Mouse (Mus musculus) megakaryocyte, embryonic 14.5 days (primary cell): Measurements from ENCODE around the gene Me1. TPM values are rescaled to one million over a fixed set of nuclear protein-coding genes. Genes with fewer than 3 reads are reported as not detected.

ENCODE experiments used
- H3K27me3 ChIP-seq: replicated peaks from 2 replicates; pipeline ENCODE3; 2012; ENCODE audit warnings: inconsistent platforms
- H3K36me3 ChIP-seq: replicated peaks from 2 replicates; pipeline ENCODE3; 2012; ENCODE audit warnings: low read length, inconsistent platforms, mixed read lengths
- H3K4me1 ChIP-seq: 2 replicates; pipeline ENCODE4 v1.6.1; 2012; ENCODE audit warnings: inconsistent platforms
- H3K4me3 ChIP-seq: replicated peaks from 2 replicates; pipeline ENCODE3; 2012; ENCODE audit warnings: moderate library complexity, mild to moderate bottlenecking, inconsistent platforms
- H3K9me3 ChIP-seq: 2 replicates; pipeline ENCODE4 v1.6.1; 2012; ENCODE audit warnings: inconsistent platforms
- FLI1 ChIP-seq: IDR thresholded peaks from 2 replicates; pipeline ENCODE4 v1.6.1; 2012; ENCODE audit warnings: low read length, inconsistent platforms, mixed read lengths
- GATA1 ChIP-seq: IDR thresholded peaks from 3 replicates; pipeline ENCODE4 v1.6.1; 2012; ENCODE audit warnings: mixed read lengths, low read length, inconsistent platforms, borderline replicate concordance
- polyA plus RNA-seq: library from polyadenylated mRNA; stranded (reverse); fragments of >175 nt; gene quantifications from 2 replicates; pipeline ENCODE4 v1.2.3, GENCODE M21; 2012; ENCODE audit warnings: low replicate concordance; ENCODE audit not compliant: insufficient read depth

Me1 gene
- polyA plus RNA-seq, 1 experiment, result 5.1 TPM

DNA sequence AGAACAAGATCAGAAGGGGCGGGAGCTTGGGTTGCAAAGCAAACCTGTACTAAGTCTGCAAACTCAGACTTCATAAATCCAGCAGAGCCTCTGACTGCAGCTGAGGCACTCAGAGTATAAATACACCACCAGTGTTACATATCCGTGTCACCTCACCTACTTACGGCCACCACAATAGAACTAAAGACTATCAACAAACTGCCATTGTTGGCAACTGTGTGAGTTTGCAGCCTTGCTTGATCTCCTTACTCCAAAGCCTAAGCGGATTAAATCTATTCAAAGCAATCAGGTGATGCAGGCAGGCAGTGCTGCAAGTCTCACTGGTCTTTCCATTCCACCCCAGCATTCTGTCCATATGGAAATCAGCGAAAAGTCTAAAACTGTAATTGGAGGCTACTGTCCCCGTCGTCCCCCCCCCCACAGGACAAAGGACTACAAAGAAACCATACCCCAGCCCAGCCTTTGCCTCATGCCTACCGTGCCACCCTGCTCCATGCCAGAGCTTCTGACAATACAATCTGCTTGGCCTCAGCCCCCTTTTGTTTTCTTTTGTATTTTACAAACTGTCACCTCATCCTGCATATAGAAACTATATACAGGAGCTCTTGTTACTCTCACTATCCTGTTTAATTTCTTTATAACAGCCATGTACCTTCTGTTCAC is 27.0 kb downstream of the Me1 start:
- no peak for TF ChIP-seq GATA1
- TF ChIP-seq FLI1, result no peak
- H3K36me3 ChIP-seq, result peaks cover 6% of the 10 kb centered on the region
- H3K9me3 ChIP-seq, result no peaks in the 10 kb centered on the region
- no peaks in the 10 kb centered on the region for H3K4me1 ChIP-seq
- no peak overlapping the region for H3K4me3 ChIP-seq
- no peaks in the 10 kb centered on the region for H3K27me3 ChIP-seq

GRCm38 (mm10) chr9:86667138-86667750 is 28.5 kb downstream of the Me1 start:
- Histone ChIP-seq H3K9me3 (no peaks in the 10 kb centered on the region), H3K4me1 (no peaks in the 10 kb centered on the region), H3K4me3 (no peak overlapping the region), H3K27me3 (no peaks in the 10 kb centered on the region), H3K36me3 (peaks cover 4% of the 10 kb centered on the region)
- no peak for TF ChIP-seq GATA1
- no peak for TF ChIP-seq FLI1

DNA sequence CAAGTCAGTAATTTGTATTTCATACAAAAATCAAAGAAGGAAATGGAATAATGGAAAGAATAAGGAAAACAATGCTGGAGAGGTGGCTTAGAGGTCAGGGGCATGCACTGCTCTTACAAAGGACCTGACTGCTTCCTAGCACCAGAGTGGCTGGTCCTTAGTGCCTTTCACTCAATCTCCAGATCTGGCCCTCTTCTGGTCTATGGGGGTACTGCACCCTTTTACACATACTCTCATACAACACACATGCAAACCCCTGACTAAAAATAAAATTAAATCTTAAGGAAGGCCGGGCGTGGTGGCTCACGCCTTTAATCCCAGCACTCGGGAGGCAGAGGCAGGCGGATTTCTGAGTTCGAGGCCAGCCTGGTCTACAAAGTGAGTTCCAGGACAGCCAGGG is 34.1 kb downstream of the Me1 start:
- Histone ChIP-seq H3K9me3 (no peaks in the 10 kb centered on the region), H3K4me3 (no peak overlapping the region), H3K27me3 (no peaks in the 10 kb centered on the region), H3K36me3 (peaks cover 2% of the 10 kb centered on the region), H3K4me1 (no peaks in the 10 kb centered on the region)
- TF ChIP-seq GATA1 (no peak), FLI1 (no peak)

GRCm38 (mm10) chr9:86661266-86661665 is 34.5 kb downstream of the Me1 start:
- Histone ChIP-seq H3K27me3 (no peaks in the 10 kb centered on the region), H3K9me3 (no peaks in the 10 kb centered on the region), H3K36me3 (peaks cover 2% of the 10 kb centered on the region), H3K4me1 (no peaks in the 10 kb centered on the region), H3K4me3 (no peak overlapping the region)
- TF ChIP-seq GATA1 (no peak), FLI1 (no peak)

- TF ChIP-seq FLI1 (no peak), GATA1 (no peak)
- Histone ChIP-seq H3K27me3 (no peaks in the 10 kb centered on the region), H3K4me1 (no peaks in the 10 kb centered on the region), H3K36me3 (peaks cover 2% of the 10 kb centered on the region), H3K9me3 (no peaks in the 10 kb centered on the region), H3K4me3 (no peak overlapping the region)
Observed at GRCm38 (mm10) chr9:86660327-86660726, 35.4 kb downstream of the Me1 start.

- Histone ChIP-seq H3K9me3 (no peaks in the 10 kb centered on the region), H3K36me3 (peaks cover 2% of the 10 kb centered on the region), H3K4me3 (no peak overlapping the region), H3K4me1 (no peaks in the 10 kb centered on the region), H3K27me3 (no peaks in the 10 kb centered on the region)
- no peak for TF ChIP-seq FLI1
- no peak for TF ChIP-seq GATA1
Observed at GRCm38 (mm10) chr9:86658347-86658746, 37.4 kb downstream of the Me1 start.

DNA sequence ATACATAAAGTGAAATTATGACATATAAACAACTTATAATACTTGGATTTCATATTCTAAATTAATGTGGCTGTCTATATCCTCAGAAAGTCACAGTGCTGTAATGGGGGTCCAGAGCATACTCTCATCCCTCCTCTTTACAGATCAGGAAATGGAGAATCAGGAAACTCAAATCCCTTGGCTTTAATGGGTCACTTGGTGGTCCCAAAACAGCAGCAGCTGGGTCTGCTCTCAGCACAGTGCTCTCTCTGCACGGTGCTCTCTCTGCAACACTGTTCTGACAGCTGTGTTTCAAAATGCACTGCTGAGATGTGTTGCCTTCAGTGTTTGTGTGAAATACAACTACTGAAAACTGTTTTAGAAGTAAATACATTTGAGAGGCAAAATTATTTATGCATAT is 43.6 kb downstream of the Me1 start:
- no peaks in the 10 kb centered on the region for H3K27me3 ChIP-seq
- no peaks in the 10 kb centered on the region for H3K36me3 ChIP-seq
- no peak for TF ChIP-seq GATA1
- no peak for TF ChIP-seq FLI1
- H3K9me3 ChIP-seq, result no peaks in the 10 kb centered on the region
- no peaks in the 10 kb centered on the region for H3K4me1 ChIP-seq
- no peak overlapping the region for H3K4me3 ChIP-seq

DNA sequence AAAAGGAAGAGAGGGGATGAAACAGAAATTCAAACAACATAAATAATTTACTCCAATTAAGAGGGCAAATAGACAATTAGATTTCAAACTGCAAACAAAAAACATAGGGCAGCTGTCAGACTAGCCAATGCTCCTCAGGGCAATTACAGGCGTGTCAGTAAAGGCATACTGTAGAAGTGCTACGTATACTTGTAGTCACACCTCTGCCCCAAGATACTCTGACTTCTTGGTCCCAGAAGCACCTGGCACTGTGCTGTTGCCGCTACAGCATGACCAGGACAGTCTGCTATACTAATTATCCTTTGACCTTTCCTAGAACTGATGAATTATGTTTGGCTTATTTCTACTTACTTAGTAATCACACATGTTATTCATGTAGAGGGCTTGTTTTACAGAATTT is 44.5 kb downstream of the Me1 start:
- TF ChIP-seq FLI1 (no peak), GATA1 (no peak)
- Histone ChIP-seq H3K27me3 (no peaks in the 10 kb centered on the region), H3K36me3 (no peaks in the 10 kb centered on the region), H3K4me3 (no peak overlapping the region), H3K9me3 (no peaks in the 10 kb centered on the region), H3K4me1 (peaks cover under 1% of the 10 kb centered on the region)

DNA sequence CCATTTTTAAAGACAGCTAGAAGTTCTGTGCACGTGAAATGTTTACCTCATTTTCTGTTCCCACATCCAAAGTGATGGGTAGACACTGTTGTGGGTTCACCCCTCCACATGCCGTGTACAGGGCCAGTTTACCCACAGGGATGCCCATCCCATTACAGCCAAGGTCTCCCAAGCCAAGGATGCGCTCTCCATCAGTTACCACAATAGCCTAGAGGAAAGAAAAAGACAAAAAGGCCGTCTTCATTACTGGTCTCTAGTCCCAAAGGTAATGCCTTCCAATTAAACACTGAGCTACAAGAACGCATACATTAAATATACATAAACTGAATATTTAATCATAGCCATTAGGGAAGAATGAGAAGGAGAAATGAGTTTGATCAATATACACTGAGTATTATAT is 44.9 kb downstream of the Me1 start:
- no peak overlapping the region for H3K4me3 ChIP-seq
- no peaks in the 10 kb centered on the region for H3K9me3 ChIP-seq
- H3K4me1 ChIP-seq, result peaks cover 5% of the 10 kb centered on the region
- H3K36me3 ChIP-seq, result no peaks in the 10 kb centered on the region
- no peaks in the 10 kb centered on the region for H3K27me3 ChIP-seq
- TF ChIP-seq FLI1, result no peak
- no peak for TF ChIP-seq GATA1

- Histone ChIP-seq H3K36me3 (no peaks in the 10 kb centered on the region), H3K4me1 (peaks cover 14% of the 10 kb centered on the region), H3K9me3 (no peaks in the 10 kb centered on the region), H3K4me3 (no peak overlapping the region), H3K27me3 (no peaks in the 10 kb centered on the region)
- no peak for TF ChIP-seq GATA1
- TF ChIP-seq FLI1, result no peak
Observed at GRCm38 (mm10) chr9:86647931-86648550, 47.7 kb downstream of the Me1 start.

DNA sequence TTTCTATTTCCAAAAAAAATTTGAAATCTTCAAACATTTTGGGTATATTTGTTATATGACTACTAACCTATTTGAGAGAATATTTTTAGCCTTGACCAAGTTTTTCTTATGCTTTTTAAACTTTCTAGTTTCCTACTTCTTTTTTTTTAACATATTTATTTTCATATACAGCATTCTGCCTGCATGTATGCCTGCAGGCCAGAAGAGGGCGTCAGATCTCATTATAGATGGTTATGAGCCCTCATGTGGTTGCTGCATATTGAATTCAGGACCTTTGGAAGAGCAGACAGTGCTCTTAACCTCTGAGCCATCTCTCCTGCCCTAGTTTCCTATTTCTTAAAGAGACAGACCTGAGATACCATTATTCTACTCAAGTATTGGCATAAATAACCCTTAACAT is 48.9 kb downstream of the Me1 start:
- Histone ChIP-seq H3K36me3 (peaks cover 4% of the 10 kb centered on the region), H3K4me3 (no peak overlapping the region), H3K27me3 (no peaks in the 10 kb centered on the region), H3K9me3 (no peaks in the 10 kb centered on the region), H3K4me1 (peaks cover 17% of the 10 kb centered on the region)
- TF ChIP-seq GATA1 (no peak), FLI1 (no peak)
